Mouse (Mus musculus): ENCODE measurements around the gene Dnajc2. TPM values are rescaled to one million over a fixed set of nuclear protein-coding genes. Genes with fewer than 3 reads are reported as not detected.

The Dnajc2 gene
- polyA plus RNA-seq (2012; rRNA removed), result 7.9 and 12.0 TPM in 2 replicates

GRCm38 (mm10) chr5:21785053-21785452 is at the start of gene Dnajc2, which contains the start of gene Psmc2:
Gene Dnajc2, minus strand, starts transcription at chr5:21785251.
Gene Psmc2, plus strand, starts transcription at chr5:21785283.

GRCm38 (mm10) chr5:21736956-21737585 is 48.0 kb downstream of the Dnajc2 start, which contains the start of gene Pmpcb:
Gene Pmpcb, plus strand, starts transcription at chr5:21737141.

Other genes with a start within 250 kb of the Dnajc2 start
- 0.67 and 0.97 TPM in 2 replicates for gene Lrrc17, start 241.7 kb downstream of the Dnajc2 start, polyA plus RNA-seq (2012; rRNA removed)
- not detected in 2 replicates for gene Fbxl13, start 139.6 kb downstream of the Dnajc2 start, polyA plus RNA-seq (2012; rRNA removed)
- gene Armc10, start 139.4 kb downstream of the Dnajc2 start, polyA plus RNA-seq (2012; rRNA removed), result 88.3 and 136 TPM in 2 replicates
- 0.75 and 1.3 TPM in 2 replicates for gene Napepld, start 83.9 kb downstream of the Dnajc2 start, polyA plus RNA-seq (2012; rRNA removed)
- gene Pmpcb, start 48.1 kb downstream of the Dnajc2 start, polyA plus RNA-seq (2012; rRNA removed), result 5.2 and 8.3 TPM in 2 replicates
- gene Psmc2, start within 50 bp of the Dnajc2 start, polyA plus RNA-seq (2012; rRNA removed), result 2.8 and 4.0 TPM in 2 replicates
- not detected in 2 replicates for gene Slc26a5, start 80.4 kb upstream of the Dnajc2 start, polyA plus RNA-seq (2012; rRNA removed)